15 mouse cellular contexts compared by ENCODE assay signal in the genomic region with DNA sequence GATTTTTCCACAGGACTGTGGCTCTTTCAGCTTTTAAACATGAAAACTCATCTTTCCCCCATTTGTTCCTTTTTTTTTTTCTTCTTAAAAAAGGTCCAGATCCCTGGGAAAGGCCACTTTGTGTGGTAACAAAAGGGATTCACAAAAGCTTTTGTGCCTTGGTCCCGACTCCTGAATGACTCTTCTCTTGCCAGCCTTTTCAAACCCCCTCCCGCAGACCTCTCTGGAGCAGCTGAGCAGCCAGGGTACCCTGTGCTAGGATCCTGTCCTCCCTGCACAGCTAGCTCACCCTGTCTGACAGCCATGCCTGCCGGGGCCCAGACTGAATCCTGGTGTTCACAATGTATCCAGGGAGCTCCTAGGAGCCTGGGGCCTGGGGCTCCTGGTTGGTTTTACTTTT. TPM values are rescaled to one million over a fixed set of nuclear protein-coding genes. Genes with fewer than 3 reads are reported as not detected.
DNase-seq lines count a peak whose midpoint lies in the region; ATAC-seq lines count a peak whose summit lies in the region.
"Had no signal": no experiment of that assay in that cellular context is flagged by ENCODE, and none has a peak within 500 bp of the region (broad histone marks: within the 10 kb centered on the region; RNA-seq: fewer than 3 reads in every experiment).

No protein-coding gene starts in this region.

- DNase-seq in heart, postnatal 25 days (ENCODE audit: low spot score) = no peak
- DNase-seq in brain, adult 2 months (ENCODE audit: low read depth, low spot score) = peak; percentile 52
- DNase-seq in embryo, embryonic 11 days = peak; percentile 37
- DNase-seq in midbrain, embryonic 11.5 days (ENCODE audit: low spot score, missing footprints) = peak; percentile 92
- no peak for DNase-seq in adrenal gland, postnatal 36 days
- no peak for DNase-seq in cerebellum, postnatal 10 days
- no peak for DNase-seq in gastrocnemius, postnatal 10 days
- DNase-seq: cerebellum, postnatal 25 days; lung, postnatal 14 days; right cerebral cortex, postnatal 14 days; thymus, postnatal 4 days had no signal

- peaks cover 46% of the 10 kb centered on the region for H3K4me1 ChIP-seq in heart, embryonic 13.5 days
- H3K4me1 ChIP-seq in midbrain, embryonic 11.5 days (ENCODE audit: control insufficient read depth, insufficient read depth, low read length) = peaks cover 18% of the 10 kb centered on the region

- intact Hi-C loops in heart, postnatal 25 days (cut with DNase I) = no loop called here

- no peak overlapping the region for H3K9ac ChIP-seq in heart, embryonic 13.5 days
- no peak overlapping the region for H3K9ac ChIP-seq in midbrain, embryonic 11.5 days (ENCODE audit: low read length)
- H3K9ac ChIP-seq: intestine, embryonic 15.5 days; liver, embryonic 14.5 days had no signal

- H3K27me3 ChIP-seq in heart, embryonic 13.5 days (replicated peaks) = no peaks in the 10 kb centered on the region
- H3K27me3 ChIP-seq in midbrain, embryonic 11.5 days (ENCODE audit: control insufficient read depth, insufficient read depth, low read length) = no peaks in the 10 kb centered on the region
- H3K27me3 ChIP-seq: intestine, embryonic 15.5 days had no signal

- ATAC-seq in heart, embryonic 13.5 days (ENCODE audit: extremely low read depth, insufficient number of reproducible peaks, low FRiP score, low TSS enrichment) = no peak
- peak; percentile 71 for ATAC-seq in midbrain, embryonic 11.5 days (ENCODE audit: low FRiP score)
- ATAC-seq: CD4-positive, CD25-positive, alpha-beta regulatory T cell, adult 4 months; intestine, embryonic 15.5 days had no signal

- 74% methylated on average over 3 of the region's 3 CpGs for WGBS in heart, embryonic 13.5 days
- 8% methylated on average over 3 of the region's 3 CpGs for WGBS in midbrain, embryonic 11.5 days

- peak overlapping the region; percentile 34 for H3K27ac ChIP-seq in heart, embryonic 13.5 days (replicated peaks)
- H3K27ac ChIP-seq in midbrain, embryonic 11.5 days (ENCODE audit: low read depth, low read length) = peak overlapping the region; percentile 63
- H3K27ac ChIP-seq: intestine, embryonic 15.5 days; liver, embryonic 14.5 days had no signal

- no peak overlapping the region for H3K4me2 ChIP-seq in heart, embryonic 13.5 days
- no peak overlapping the region for H3K4me2 ChIP-seq in midbrain, embryonic 11.5 days
- H3K4me2 ChIP-seq: intestine, embryonic 15.5 days had no signal

- no peak overlapping the region for H3K4me3 ChIP-seq in heart, embryonic 13.5 days
- no peak overlapping the region for H3K4me3 ChIP-seq in midbrain, embryonic 11.5 days (ENCODE audit: low read depth, low read length)
- H3K4me3 ChIP-seq: intestine, embryonic 15.5 days had no signal

- H3K36me3 ChIP-seq in heart, embryonic 13.5 days = no peaks in the 10 kb centered on the region
- no peaks in the 10 kb centered on the region for H3K36me3 ChIP-seq in midbrain, embryonic 11.5 days (ENCODE audit: control insufficient read depth, insufficient read depth, low read length)
- H3K36me3 ChIP-seq: intestine, embryonic 15.5 days had no signal

- no peaks in the 10 kb centered on the region for H3K9me3 ChIP-seq in heart, embryonic 13.5 days
- no peaks in the 10 kb centered on the region for H3K9me3 ChIP-seq in midbrain, embryonic 11.5 days (ENCODE audit: control insufficient read depth, low read length)
- H3K9me3 ChIP-seq: intestine, embryonic 15.5 days had no signal

RNA-seq across cellular contexts. Expression of gene Xxylt1, which starts 47.2 kb away (rescaled TPM):
- 8.4 and 9.8 TPM in 2 replicates for polyA plus RNA-seq in heart, embryonic 13.5 days (2015; fragmentation: Nextera tagmentation; extraction: Ambion mirVana)
- 10 to 100 TPM; 11.3 to 11.5 TPM for total RNA-seq in heart, postnatal 25 days (2021)
- polyA plus RNA-seq in midbrain, embryonic 11.5 days (2014; fragmentation: Nextera tagmentation; extraction: Ambion mirVana) = 11.7 and 12.7 TPM in 2 replicates
- 10 to 100 TPM; 10.0 to 17.8 TPM for total RNA-seq in adrenal gland, postnatal 36 days (2021)
- 1 to 10 TPM; 8.8 to 9.8 TPM for total RNA-seq in gastrocnemius, postnatal 10 days (2021)

Comparison
In these comparisons a context has a peak if more than half of its experiments do, and no peak if none do; other contexts are left out.
1. DNase-seq: peak in brain, adult 2 months (single experiment), embryo, embryonic 11 days (single experiment) and midbrain, embryonic 11.5 days (single experiment); none in heart, postnatal 25 days (single experiment), adrenal gland, postnatal 36 days (0 of 2), cerebellum, postnatal 10 days (0 of 2) and gastrocnemius, postnatal 10 days (single experiment).